Mouse (Mus musculus): ENCODE data around the gene Slc35f6. TPM values are rescaled to one million over a fixed set of nuclear protein-coding genes. Genes with fewer than 3 reads are reported as not detected.
A peak's percentile ranks its signal among the peaks of the same experiment; 100 is the strongest.

The Slc35f6 gene
- polyA plus RNA-seq, 1 experiment from 2014 or later = 35.1 TPM

- WGBS = 34% methylated on average over 3 of the region's 3 CpGs
- H3K9ac ChIP-seq (ENCODE audit: low read length) = no peak overlapping the region
- H3K36me3 ChIP-seq (ENCODE audit: control insufficient read depth, insufficient read depth, low read length) = no peaks in the 10 kb centered on the region
- H3K4me1 ChIP-seq (ENCODE audit: control insufficient read depth, insufficient read depth, low read length) = peaks cover 4% of the 10 kb centered on the region
- H3K4me3 ChIP-seq (ENCODE audit: low read depth, low read length) = no peak overlapping the region
- H3K4me2 ChIP-seq (ENCODE audit: low read length) = no peak overlapping the region
- ATAC-seq (no peak), DNase-seq (ENCODE audit: low spot score) (no peak)
- H3K27me3 ChIP-seq (replicated peaks; ENCODE audit: control insufficient read depth, insufficient read depth, low read length) = peaks cover 15% of the 10 kb centered on the region
- H3K27ac ChIP-seq (ENCODE audit: low read depth, low read length) = no peak overlapping the region
- H3K9me3 ChIP-seq (replicated peaks; ENCODE audit: control insufficient read depth, low read length) = no peaks in the 10 kb centered on the region
Measured at GRCm38 (mm10) chr5:30617357-30617756, 30.4 kb upstream of the Slc35f6 start.

- DNase-seq (ENCODE audit: low spot score) (no peak), ATAC-seq (no peak)
- H3K9ac ChIP-seq (ENCODE audit: low read length) = no peak overlapping the region
- peaks cover 7% of the 10 kb centered on the region for H3K4me1 ChIP-seq (ENCODE audit: control insufficient read depth, insufficient read depth, low read length)
- H3K27me3 ChIP-seq (replicated peaks; ENCODE audit: control insufficient read depth, insufficient read depth, low read length) = peaks cover 20% of the 10 kb centered on the region
- H3K36me3 ChIP-seq (ENCODE audit: control insufficient read depth, insufficient read depth, low read length) = no peaks in the 10 kb centered on the region
- H3K4me2 ChIP-seq (ENCODE audit: low read length) = no peak overlapping the region
- H3K4me3 ChIP-seq (ENCODE audit: low read depth, low read length) = no peak overlapping the region
- H3K9me3 ChIP-seq (replicated peaks; ENCODE audit: control insufficient read depth, low read length) = no peaks in the 10 kb centered on the region
- WGBS = 30% methylated on average over 11 of the region's 11 CpGs
- H3K27ac ChIP-seq (ENCODE audit: low read depth, low read length) = no peak overlapping the region
Measured at GRCm38 (mm10) chr5:30617851-30618250, 29.9 kb upstream of the Slc35f6 start.

- H3K4me1 ChIP-seq (ENCODE audit: control insufficient read depth, insufficient read depth, low read length) = peaks cover 7% of the 10 kb centered on the region
- H3K27ac ChIP-seq (ENCODE audit: low read depth, low read length) = no peak overlapping the region
- no peaks in the 10 kb centered on the region for H3K36me3 ChIP-seq (ENCODE audit: control insufficient read depth, insufficient read depth, low read length)
- H3K4me3 ChIP-seq (ENCODE audit: low read depth, low read length) = no peak overlapping the region
- H3K4me2 ChIP-seq (ENCODE audit: low read length) = no peak overlapping the region
- no peaks in the 10 kb centered on the region for H3K9me3 ChIP-seq (replicated peaks; ENCODE audit: control insufficient read depth, low read length)
- peaks cover 21% of the 10 kb centered on the region for H3K27me3 ChIP-seq (replicated peaks; ENCODE audit: control insufficient read depth, insufficient read depth, low read length)
- ATAC-seq (no peak), DNase-seq (ENCODE audit: low spot score) (no peak)
- WGBS = 90% methylated on average over 8 of the region's 8 CpGs
- H3K9ac ChIP-seq (ENCODE audit: low read length) = no peak overlapping the region
Measured at GRCm38 (mm10) chr5:30618376-30619003, 29.2 kb upstream of the Slc35f6 start.

- no peak for ATAC-seq
- H3K9ac ChIP-seq (ENCODE audit: low read length) = no peak overlapping the region
- H3K4me2 ChIP-seq (ENCODE audit: low read length) = no peak overlapping the region
- peaks cover 21% of the 10 kb centered on the region for H3K27me3 ChIP-seq (replicated peaks; ENCODE audit: control insufficient read depth, insufficient read depth, low read length)
- H3K27ac ChIP-seq (ENCODE audit: low read depth, low read length) = no peak overlapping the region
- H3K36me3 ChIP-seq (ENCODE audit: control insufficient read depth, insufficient read depth, low read length) = no peaks in the 10 kb centered on the region
- H3K4me1 ChIP-seq (ENCODE audit: control insufficient read depth, insufficient read depth, low read length) = peaks cover 7% of the 10 kb centered on the region
- DNase-seq (ENCODE audit: low spot score) = no peak
- WGBS = 69% methylated on average over 2 of the region's 2 CpGs
- no peaks in the 10 kb centered on the region for H3K9me3 ChIP-seq (replicated peaks; ENCODE audit: control insufficient read depth, low read length)
- H3K4me3 ChIP-seq (ENCODE audit: low read depth, low read length) = no peak overlapping the region
Measured at GRCm38 (mm10) chr5:30619211-30619610, 28.5 kb upstream of the Slc35f6 start.

GRCm38 (mm10) chr5:30620567-30620966 is 27.2 kb upstream of the Slc35f6 start:
- WGBS = 99% methylated on average over 20 of the region's 20 CpGs
- Histone ChIP-seq H3K4me1 (ENCODE audit: control insufficient read depth, insufficient read depth, low read length) (peaks cover 7% of the 10 kb centered on the region), H3K27me3 (replicated peaks; ENCODE audit: control insufficient read depth, insufficient read depth, low read length) (peaks cover 21% of the 10 kb centered on the region), H3K36me3 (ENCODE audit: control insufficient read depth, insufficient read depth, low read length) (no peaks in the 10 kb centered on the region), H3K9me3 (replicated peaks; ENCODE audit: control insufficient read depth, low read length) (no peaks in the 10 kb centered on the region), H3K27ac (ENCODE audit: low read depth, low read length) (no peak overlapping the region), H3K4me3 (ENCODE audit: low read depth, low read length) (no peak overlapping the region), H3K4me2 (ENCODE audit: low read length) (no peak overlapping the region), H3K9ac (ENCODE audit: low read length) (no peak overlapping the region)
- ATAC-seq = no peak
- no peak for DNase-seq (ENCODE audit: low spot score)

- Histone ChIP-seq H3K9ac (ENCODE audit: low read length) (no peak overlapping the region), H3K4me2 (ENCODE audit: low read length) (no peak overlapping the region), H3K9me3 (replicated peaks; ENCODE audit: control insufficient read depth, low read length) (no peaks in the 10 kb centered on the region), H3K4me3 (ENCODE audit: low read depth, low read length) (no peak overlapping the region), H3K27ac (ENCODE audit: low read depth, low read length) (no peak overlapping the region), H3K36me3 (ENCODE audit: control insufficient read depth, insufficient read depth, low read length) (no peaks in the 10 kb centered on the region), H3K4me1 (ENCODE audit: control insufficient read depth, insufficient read depth, low read length) (peaks cover 7% of the 10 kb centered on the region), H3K27me3 (replicated peaks; ENCODE audit: control insufficient read depth, insufficient read depth, low read length) (peaks cover 21% of the 10 kb centered on the region)
- WGBS = 92% methylated on average over 9 of the region's 9 CpGs
- no peak for DNase-seq (ENCODE audit: low spot score)
- ATAC-seq = no peak
Measured at GRCm38 (mm10) chr5:30621211-30621790, 26.4 kb upstream of the Slc35f6 start.

- Histone ChIP-seq H3K9me3 (replicated peaks; ENCODE audit: control insufficient read depth, low read length) (no peaks in the 10 kb centered on the region), H3K4me1 (ENCODE audit: control insufficient read depth, insufficient read depth, low read length) (peaks cover 7% of the 10 kb centered on the region), H3K36me3 (ENCODE audit: control insufficient read depth, insufficient read depth, low read length) (no peaks in the 10 kb centered on the region), H3K27ac (ENCODE audit: low read depth, low read length) (no peak overlapping the region), H3K4me3 (ENCODE audit: low read depth, low read length) (peak overlapping the region; percentile 30), H3K4me2 (ENCODE audit: low read length) (peak overlapping the region; percentile 78), H3K9ac (ENCODE audit: low read length) (peak overlapping the region; percentile 57), H3K27me3 (replicated peaks; ENCODE audit: control insufficient read depth, insufficient read depth, low read length) (peaks cover 21% of the 10 kb centered on the region)
- DNase-seq (ENCODE audit: low spot score) (no peak), ATAC-seq (peak; percentile 50)
- 57% methylated on average over 22 of the region's 22 CpGs for WGBS
Measured at GRCm38 (mm10) chr5:30621844-30622176, 25.9 kb upstream of the Slc35f6 start.

- peak overlapping the region; percentile 57 for H3K9ac ChIP-seq (ENCODE audit: low read length)
- WGBS = 2% methylated on average over 65 of the region's 69 CpGs
- peak overlapping the region; percentile 78 for H3K4me2 ChIP-seq (ENCODE audit: low read length)
- H3K9me3 ChIP-seq (replicated peaks; ENCODE audit: control insufficient read depth, low read length) = no peaks in the 10 kb centered on the region
- DNase-seq (ENCODE audit: low spot score) = peak; percentile 32
- no peak overlapping the region for H3K27ac ChIP-seq (ENCODE audit: low read depth, low read length)
- peaks cover 21% of the 10 kb centered on the region for H3K27me3 ChIP-seq (replicated peaks; ENCODE audit: control insufficient read depth, insufficient read depth, low read length)
- peaks cover 7% of the 10 kb centered on the region for H3K4me1 ChIP-seq (ENCODE audit: control insufficient read depth, insufficient read depth, low read length)
- peak; percentile 61 for ATAC-seq
- H3K36me3 ChIP-seq (ENCODE audit: control insufficient read depth, insufficient read depth, low read length) = no peaks in the 10 kb centered on the region
- peak overlapping the region; percentile 30 for H3K4me3 ChIP-seq (ENCODE audit: low read depth, low read length)
Measured at GRCm38 (mm10) chr5:30622177-30622840, 25.4 kb upstream of the Slc35f6 start.

GRCm38 (mm10) chr5:30622841-30623185 is 24.9 kb upstream of the Slc35f6 start:
- peaks cover 21% of the 10 kb centered on the region for H3K27me3 ChIP-seq (replicated peaks; ENCODE audit: control insufficient read depth, insufficient read depth, low read length)
- H3K9me3 ChIP-seq (replicated peaks; ENCODE audit: control insufficient read depth, low read length) = no peaks in the 10 kb centered on the region
- DNase-seq (ENCODE audit: low spot score) (no peak), ATAC-seq (peak; percentile 19; the same call in 1 of the 2 replicates)
- peak overlapping the region; percentile 30 for H3K4me3 ChIP-seq (ENCODE audit: low read depth, low read length)
- no peaks in the 10 kb centered on the region for H3K36me3 ChIP-seq (ENCODE audit: control insufficient read depth, insufficient read depth, low read length)
- peak overlapping the region; percentile 57 for H3K9ac ChIP-seq (ENCODE audit: low read length)
- WGBS = 1% methylated on average over 10 of the region's 10 CpGs
- H3K4me2 ChIP-seq (ENCODE audit: low read length) = peak overlapping the region; percentile 78
- H3K4me1 ChIP-seq (ENCODE audit: control insufficient read depth, insufficient read depth, low read length) = peaks cover 7% of the 10 kb centered on the region
- H3K27ac ChIP-seq (ENCODE audit: low read depth, low read length) = no peak overlapping the region
